Mouse (Mus musculus) 416B (cell line): ENCODE measurements around the gene Agpat3.

Source experiments
- DNase-seq: peaks from one replicate; pipeline ENCODE4 v3.0.0; 2011; ENCODE audit warnings: low read depth

Agpat3 gene

DNA sequence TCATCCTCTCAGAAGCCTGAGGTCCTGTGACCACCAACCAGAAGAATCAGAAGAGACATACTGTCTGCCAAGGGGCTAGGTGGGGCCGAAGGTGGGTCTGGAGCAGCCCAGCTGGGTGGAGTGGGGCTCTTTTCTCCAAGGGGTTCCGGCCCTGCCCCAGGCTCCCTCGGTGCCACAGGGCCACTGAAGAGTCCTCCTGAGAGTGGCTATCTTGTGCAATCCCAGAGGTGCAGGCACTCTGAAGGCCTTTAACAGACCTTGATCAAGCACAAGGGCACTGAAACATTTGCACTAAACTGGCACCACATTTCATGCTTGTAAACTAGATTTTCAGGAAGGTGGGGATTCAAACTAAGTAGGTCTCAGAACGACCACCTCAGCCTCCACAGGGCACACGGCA is 55.9 kb downstream of the Agpat3 start:
- no peak for DNase-seq

GRCm38 (mm10) chr10:78293576-78293975 is 58.7 kb downstream of the Agpat3 start:
- DNase-seq, result no peak

DNA sequence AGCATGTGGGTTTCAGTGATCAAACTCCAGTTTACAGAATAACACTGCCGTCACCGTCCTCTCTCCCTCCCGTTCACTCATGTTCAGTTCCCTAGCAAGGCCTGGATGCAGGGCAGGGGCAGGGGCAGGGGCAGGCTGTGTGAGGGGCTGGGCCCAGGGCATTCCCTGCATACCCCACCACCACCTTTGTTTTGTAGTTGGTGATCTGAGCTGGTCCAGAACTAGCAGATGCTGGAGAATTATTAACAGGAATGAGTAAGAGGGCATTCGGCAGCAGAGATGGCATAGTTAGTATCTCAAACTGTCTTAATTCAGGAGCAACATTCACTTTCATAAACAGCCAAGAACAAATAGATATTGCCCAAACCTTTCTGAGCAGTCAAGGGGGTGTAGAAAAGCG is 59.9 kb downstream of the Agpat3 start:
- no peak for DNase-seq

GRCm38 (mm10) chr10:78290730-78291535 is 61.4 kb downstream of the Agpat3 start:
- no peak for DNase-seq

GRCm38 (mm10) chr10:78288896-78289295 is 63.4 kb downstream of the Agpat3 start:
- no peak for DNase-seq

GRCm38 (mm10) chr10:78288135-78288534 is 64.2 kb downstream of the Agpat3 start:
- DNase-seq, result no peak

DNA sequence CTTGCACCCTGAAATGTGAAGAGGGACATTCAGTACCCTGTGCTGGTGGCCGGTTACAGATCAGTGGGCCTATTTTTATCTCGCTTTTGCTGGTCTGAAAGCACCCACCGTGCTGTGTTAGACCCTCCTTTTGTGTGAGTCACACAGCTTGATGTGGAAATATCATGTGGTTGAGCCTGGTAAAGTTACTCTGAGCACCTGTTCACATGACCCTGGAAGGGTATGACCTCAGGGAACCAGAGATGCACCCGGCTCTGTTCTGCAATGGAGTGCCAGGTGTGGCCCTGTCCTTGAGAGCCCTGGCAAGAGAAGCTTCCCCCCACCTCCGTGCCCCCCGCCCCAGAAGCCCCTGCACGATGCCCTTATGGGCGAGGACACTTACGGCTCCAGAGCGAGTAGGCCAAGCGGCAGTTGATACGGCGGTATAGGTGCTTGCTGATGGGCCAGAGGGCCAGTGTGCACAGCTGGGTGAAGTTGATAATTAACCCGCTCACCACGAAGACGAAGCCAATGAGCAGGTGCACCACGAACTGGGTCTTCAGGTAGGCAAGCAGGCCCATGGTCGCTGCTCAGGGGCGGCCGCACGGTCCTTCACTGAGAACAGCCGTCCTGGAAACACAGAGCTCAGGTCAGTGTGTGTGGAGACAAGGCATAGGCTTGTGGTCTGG is 64.7 kb downstream of the Agpat3 start:
- DNase-seq, result peak; percentile 44

- no peak for DNase-seq
These were observed 66.3 kb downstream of the Agpat3 start for GRCm38 (mm10) chr10:78285959-78286358.

- DNase-seq, result peak; percentile 97
These were observed 66.9 kb downstream of the Agpat3 start for GRCm38 (mm10) chr10:78285409-78285808.

- peak; percentile 69 for DNase-seq
These were observed 67.5 kb downstream of the Agpat3 start for GRCm38 (mm10) chr10:78284812-78285211.

GRCm38 (mm10) chr10:78282411-78282810 is 69.9 kb downstream of the Agpat3 start:
- no peak for DNase-seq

DNA sequence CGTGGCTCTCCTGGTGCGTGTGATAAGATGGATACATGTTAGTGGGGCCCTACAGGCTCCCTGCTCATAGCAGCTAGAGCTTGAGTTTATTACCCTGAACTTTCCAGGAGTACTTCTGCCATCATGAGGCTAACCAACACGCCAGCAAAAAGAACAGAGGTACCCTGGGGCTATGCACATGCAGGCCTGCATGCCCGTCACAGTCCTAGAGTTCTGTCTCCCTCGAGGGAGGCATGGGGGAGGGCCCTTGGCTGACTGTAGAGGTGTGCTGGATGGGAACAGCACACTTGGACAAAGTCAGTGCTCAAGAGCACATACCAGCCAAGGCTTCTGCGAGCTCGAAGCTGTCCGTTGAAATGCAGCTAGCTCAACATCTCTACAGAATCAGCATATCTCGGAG is 71.8 kb downstream of the Agpat3 start:
- DNase-seq, result no peak

DNA sequence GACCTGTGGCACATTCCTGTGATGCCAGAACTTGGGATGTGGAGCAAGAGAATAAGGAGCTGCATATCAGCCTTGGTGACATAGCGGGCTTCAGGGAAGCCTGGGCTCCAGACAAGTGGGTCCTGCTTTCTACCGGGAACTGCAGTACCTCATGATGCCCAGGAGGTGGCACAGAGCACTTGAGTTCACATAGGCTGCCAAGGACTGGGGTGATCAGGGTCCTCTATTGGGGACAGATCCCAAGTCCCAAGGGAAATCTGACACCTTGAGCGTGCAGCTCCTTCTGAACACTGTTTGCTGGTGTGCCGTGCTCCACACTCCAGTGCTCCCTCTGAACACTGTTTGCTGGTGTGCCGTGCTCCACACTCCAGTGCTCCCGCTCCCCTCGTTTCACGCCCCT is 73.1 kb downstream of the Agpat3 start:
- peak; percentile 70 for DNase-seq

GRCm38 (mm10) chr10:78277835-78278234 is 74.5 kb downstream of the Agpat3 start:
- DNase-seq, result no peak

DNA sequence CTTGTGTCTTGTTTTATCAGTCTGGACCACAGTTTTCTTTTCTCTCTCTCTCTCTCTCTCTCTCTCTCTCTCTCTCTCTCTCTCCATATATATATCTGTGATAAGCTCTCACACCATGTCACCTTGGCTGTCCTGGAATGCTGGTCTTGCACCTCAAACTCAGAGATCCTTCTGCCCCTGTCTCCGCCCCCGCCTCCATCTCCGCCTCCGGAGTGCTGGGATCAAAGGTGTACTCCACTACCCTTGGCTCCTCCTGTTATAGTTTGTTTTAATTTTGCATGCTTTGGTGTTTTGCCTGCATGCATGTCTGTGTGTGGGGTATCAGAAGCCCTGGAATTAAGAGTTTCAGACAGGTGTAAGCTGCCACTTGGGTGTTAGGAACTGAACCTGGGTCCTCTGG is 76.0 kb downstream of the Agpat3 start:
- no peak for DNase-seq

- DNase-seq, result no peak
These were observed 79.4 kb downstream of the Agpat3 start for GRCm38 (mm10) chr10:78272932-78273331.

DNA sequence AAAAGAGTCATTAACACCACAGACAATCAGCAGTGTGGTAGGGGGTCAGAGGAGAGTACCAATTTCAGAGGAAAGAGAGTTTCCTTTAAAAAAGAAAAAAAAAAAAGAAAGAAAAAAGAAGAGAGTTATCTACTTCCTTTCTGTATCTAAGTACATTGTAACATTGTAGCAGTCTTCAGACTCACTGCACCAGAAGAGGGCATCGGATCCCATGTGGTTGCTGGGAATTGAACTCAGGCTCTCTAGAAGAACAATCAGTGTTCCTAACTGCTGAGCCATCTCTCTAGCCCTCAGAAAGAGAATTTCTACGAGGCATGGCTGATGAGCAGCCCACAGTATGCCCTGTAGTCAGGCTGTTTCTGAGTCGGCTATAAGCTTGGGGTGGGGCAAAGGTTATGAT is 86.4 kb downstream of the Agpat3 start:
- no peak for DNase-seq

DNA sequence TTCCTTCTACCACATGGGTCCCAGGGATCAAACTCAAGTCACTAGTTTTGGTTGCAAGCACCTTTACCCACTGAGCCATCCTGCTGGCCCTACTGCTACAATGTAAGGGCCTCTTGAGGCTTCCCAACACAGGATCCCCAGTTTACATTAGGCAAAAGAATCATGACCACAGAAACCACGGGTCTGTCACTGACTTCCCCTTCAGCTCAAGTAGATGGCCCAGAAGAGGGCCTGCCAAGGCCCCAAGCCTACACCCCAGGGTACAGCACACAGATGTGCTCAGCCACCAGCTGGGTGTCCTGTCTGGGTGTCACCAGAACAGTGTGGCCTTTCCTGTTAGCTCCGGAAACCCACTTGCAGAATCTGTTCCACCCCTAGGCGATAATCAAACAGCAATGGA is 87.6 kb downstream of the Agpat3 start:
- peak; percentile 98 for DNase-seq

DNA sequence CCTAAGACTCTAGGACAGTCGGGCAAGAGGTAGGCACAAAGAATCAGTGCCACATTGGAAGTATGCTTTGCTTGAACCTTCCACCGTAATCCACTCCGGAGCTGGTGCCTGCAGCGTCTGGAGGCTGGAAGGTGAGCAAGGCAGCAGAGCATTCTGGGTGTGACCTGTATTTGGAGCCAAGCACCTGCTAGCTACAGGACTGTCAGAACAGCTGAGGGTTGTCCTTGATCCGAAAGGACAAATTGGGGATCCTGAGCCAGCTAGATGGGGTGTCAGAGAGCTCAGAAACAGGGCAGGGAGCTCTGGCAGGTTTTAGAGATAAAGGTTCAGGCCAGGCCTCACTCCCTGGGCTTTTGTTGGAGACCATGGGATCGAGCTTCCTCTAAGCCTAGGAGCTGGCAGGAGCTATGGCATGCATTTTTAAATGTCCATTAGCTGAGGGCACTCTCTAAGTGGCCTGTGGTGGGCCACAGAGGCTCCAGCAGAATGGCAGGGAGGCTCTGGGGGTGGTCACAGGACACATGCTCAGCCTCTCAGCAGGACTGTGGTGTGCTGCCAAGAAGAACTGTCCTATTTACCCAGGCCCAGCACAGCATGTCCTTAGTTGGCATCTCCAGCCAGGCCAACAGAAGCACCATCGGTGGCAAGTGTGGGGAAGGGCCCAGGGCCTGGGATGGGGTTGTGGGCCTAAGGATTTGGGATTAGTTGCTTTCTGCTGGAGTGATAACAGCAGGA is 91.2 kb downstream of the Agpat3 start:
- DNase-seq, result no peak

DNA sequence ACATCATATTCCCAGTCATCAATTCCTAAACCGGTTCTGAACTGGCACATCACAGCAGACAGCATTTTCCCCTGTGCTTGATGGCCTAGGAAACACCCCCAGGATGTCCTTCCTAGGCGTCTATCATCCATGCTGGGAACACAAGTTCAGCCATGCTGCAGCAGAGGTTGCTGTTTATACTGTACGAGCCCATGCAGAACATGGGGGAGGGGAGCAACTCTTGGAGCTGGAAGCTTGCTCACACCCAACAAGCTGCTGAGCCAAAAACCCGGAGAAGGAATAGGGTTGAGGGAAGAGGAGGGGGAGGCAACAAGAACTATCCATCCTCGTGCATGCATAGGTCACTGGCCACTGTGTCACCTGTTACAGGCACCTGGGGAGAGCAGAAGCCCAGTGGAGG is 92.0 kb downstream of the Agpat3 start:
- no peak for DNase-seq

DNA sequence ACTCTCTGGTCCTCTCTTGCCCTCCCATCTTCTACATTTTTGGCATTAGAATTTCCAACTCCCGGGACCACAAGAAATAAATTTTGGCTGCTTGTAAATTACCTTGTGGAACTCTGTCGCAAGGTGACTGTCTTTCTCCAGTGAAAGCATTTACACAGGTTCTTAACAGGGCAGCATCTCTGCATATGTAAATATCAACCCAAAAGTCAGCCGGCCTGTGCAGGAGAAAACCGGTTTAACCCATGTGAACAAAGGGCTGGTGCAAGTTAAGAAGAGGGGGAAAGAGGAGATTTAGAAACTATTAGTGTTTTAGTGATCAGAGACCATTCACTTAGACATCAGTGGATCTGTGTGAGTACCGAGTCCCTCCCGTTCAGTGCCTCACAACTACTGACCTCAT is 92.6 kb downstream of the Agpat3 start:
- no peak for DNase-seq

DNA sequence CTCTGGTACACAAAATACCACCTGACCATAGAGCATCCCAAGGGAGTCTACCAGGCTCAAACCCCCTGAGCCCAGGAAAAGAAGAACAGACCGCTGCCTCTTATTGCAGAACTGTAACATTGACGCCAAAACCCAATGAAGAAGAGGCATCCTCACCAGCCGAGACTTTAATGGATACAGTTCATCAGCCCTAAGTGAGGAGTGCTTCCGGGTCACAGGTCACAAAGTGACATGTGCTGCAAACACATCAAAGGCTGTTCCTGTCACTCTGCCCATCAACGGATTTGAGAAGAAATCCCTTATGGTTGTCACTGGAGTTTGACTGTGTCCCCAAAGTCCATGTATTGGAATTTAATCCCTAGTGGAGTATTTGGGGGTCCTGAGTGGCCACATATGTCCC is 93.1 kb downstream of the Agpat3 start:
- no peak for DNase-seq

- no peak for DNase-seq
These were observed 94.1 kb downstream of the Agpat3 start for GRCm38 (mm10) chr10:78258142-78258675.
